8 mouse cellular contexts compared by ENCODE assay signal in the genomic region with DNA sequence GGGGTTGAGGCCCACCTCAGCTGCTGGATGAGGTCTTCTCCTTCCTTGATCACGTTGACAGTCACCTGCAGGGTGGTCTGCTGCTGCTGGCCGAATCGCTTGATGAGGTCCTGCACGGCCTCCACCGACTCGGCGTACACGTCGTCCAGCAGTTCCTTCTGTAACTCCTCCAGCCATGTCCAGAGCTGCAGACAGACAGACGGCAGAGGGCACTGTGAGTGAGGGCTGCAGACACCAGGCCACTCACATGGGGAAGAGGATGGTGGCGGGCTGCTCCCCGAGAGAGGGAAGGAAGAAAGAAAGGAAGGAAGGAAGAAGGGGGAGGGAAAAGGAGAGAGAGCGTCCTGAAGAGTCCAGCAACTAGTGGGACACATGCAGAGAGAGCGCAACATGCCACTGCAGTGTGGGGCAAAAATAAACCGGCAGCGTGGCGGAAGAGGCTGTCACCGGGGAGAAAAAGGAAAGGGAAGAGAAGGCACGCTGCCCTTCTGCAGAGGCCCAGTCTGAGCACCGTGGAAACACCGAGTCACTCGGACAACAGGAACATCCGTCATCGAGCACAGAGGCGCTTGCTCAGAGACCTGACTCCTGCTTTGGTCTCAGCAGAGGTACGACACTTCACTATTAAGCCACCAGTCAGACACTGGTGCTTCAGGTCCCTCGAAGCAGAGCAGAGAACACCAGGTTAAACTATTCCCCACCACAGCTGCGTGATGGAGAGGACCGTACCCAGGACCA.
DNase-seq lines count a peak whose midpoint lies in the region; ATAC-seq and TF ChIP-seq lines count a peak whose summit lies in the region.

No protein-coding gene starts in this region.

- H3K79me2 ChIP-seq in macrophage (ENCODE audit: inconsistent target): peaks cover 6% of the 10 kb centered on the region; the same call in 1 of the 2 replicates

- no peak overlapping the region for H3K9ac ChIP-seq in hindbrain, embryonic 11.5 days (ENCODE audit: low read depth, low read length)
- H3K9ac ChIP-seq in embryonic facial prominence, embryonic 14.5 days (ENCODE audit: low read depth, low read length): 0 out of 2 replicates have a peak overlapping the region, but pooled peaks have one; percentile 2

- TF ChIP-seq CTCF in kidney, adult 2 months (conservative IDR thresholded peaks at IDR 0.05; ENCODE audit: insufficient read depth, insufficient read length, low read depth, low read length): 0 out of 2 replicates have a peak, but pooled peaks have one; percentile 14

- H3K9me3 ChIP-seq in hindbrain, embryonic 10.5 days: no peaks in the 10 kb centered on the region
- H3K9me3 ChIP-seq in hindbrain, embryonic 11.5 days (ENCODE audit: control insufficient read depth, low read length): no peaks in the 10 kb centered on the region
- H3K9me3 ChIP-seq in embryonic facial prominence, embryonic 14.5 days (ENCODE audit: control insufficient read depth, low read length): no peaks in the 10 kb centered on the region

- H3K4me1 ChIP-seq in hindbrain, embryonic 10.5 days (replicated peaks): peaks cover 17% of the 10 kb centered on the region
- H3K4me1 ChIP-seq in hindbrain, embryonic 11.5 days (replicated peaks; ENCODE audit: control insufficient read depth, insufficient read depth, low read length): no peaks in the 10 kb centered on the region
- no peaks in the 10 kb centered on the region for H3K4me1 ChIP-seq in embryonic facial prominence, embryonic 14.5 days (ENCODE audit: control insufficient read depth, insufficient read depth, low read length)
- H3K4me1 ChIP-seq in kidney, adult 2 months (ENCODE audit: control insufficient read depth, insufficient read depth, low read length): no peaks in the 10 kb centered on the region

- no peak for DNase-seq in hindbrain, embryonic 10.5 days (ENCODE audit: low spot score)
- DNase-seq in hindbrain, embryonic 11.5 days (ENCODE audit: low spot score): no peak
- DNase-seq in embryonic facial prominence, embryonic 14.5 days (ENCODE audit: low spot score): peak; percentile 19
- peak; percentile 49 for DNase-seq in kidney, adult 2 months
- no peak for DNase-seq in retina, embryonic 14.5 days (ENCODE audit: low spot score)
- no peak for DNase-seq in cerebellum, postnatal 36 days
- DNase-seq in gastrocnemius, adult 8-10 months (ENCODE audit: low spot score in 2 of 2): no peak

- no peak for ATAC-seq in hindbrain, embryonic 11.5 days (ENCODE audit: low FRiP score)
- no peak for ATAC-seq in embryonic facial prominence, embryonic 14.5 days (ENCODE audit: low read depth)

- no peak overlapping the region for H3K4me2 ChIP-seq in hindbrain, embryonic 11.5 days (replicated peaks; ENCODE audit: low read depth, low read length)
- H3K4me2 ChIP-seq in embryonic facial prominence, embryonic 14.5 days (ENCODE audit: low read depth, low read length): no peak overlapping the region

- H3K4me3 ChIP-seq in hindbrain, embryonic 10.5 days: no peak overlapping the region
- H3K4me3 ChIP-seq in hindbrain, embryonic 11.5 days (ENCODE audit: low read depth, low read length): no peak overlapping the region
- no peak overlapping the region for H3K4me3 ChIP-seq in embryonic facial prominence, embryonic 14.5 days (ENCODE audit: low read depth, low read length)
- H3K4me3 ChIP-seq in kidney, adult 2 months (ENCODE audit: insufficient read depth, low read depth, low read length): peak overlapping the region; percentile 18; the same call in 1 of the 2 replicates
- peak overlapping the region; percentile 12; the same call in 1 of the 2 replicates for H3K4me3 ChIP-seq in macrophage (ENCODE audit: inconsistent target)

- H3K36me3 ChIP-seq in hindbrain, embryonic 10.5 days: peaks cover 80% of the 10 kb centered on the region
- no peaks in the 10 kb centered on the region for H3K36me3 ChIP-seq in hindbrain, embryonic 11.5 days (ENCODE audit: control insufficient read depth, insufficient read depth, low read length)
- H3K36me3 ChIP-seq in embryonic facial prominence, embryonic 14.5 days (ENCODE audit: control insufficient read depth, insufficient read depth, low read length): peaks cover 52% of the 10 kb centered on the region
- H3K36me3 ChIP-seq in kidney, adult 2 months (ENCODE audit: control insufficient read depth, insufficient read depth, low read length): peaks cover 2% of the 10 kb centered on the region; the same call in 1 of the 2 replicates
- peaks cover 46% of the 10 kb centered on the region for H3K36me3 ChIP-seq in macrophage (ENCODE audit: inconsistent target)

- no peak for TF ChIP-seq POLR2A in kidney, adult 2 months (IDR thresholded peaks at IDR 0.05; ENCODE audit: low read depth, low read length)

- peak overlapping the region; percentile 24; the same call in 1 of the 2 replicates for H3K27ac ChIP-seq in hindbrain, embryonic 10.5 days
- H3K27ac ChIP-seq in hindbrain, embryonic 11.5 days (ENCODE audit: low read depth, low read length): no peak overlapping the region
- no peak overlapping the region for H3K27ac ChIP-seq in embryonic facial prominence, embryonic 14.5 days (replicated peaks; ENCODE audit: low read depth, low read length)
- no peak overlapping the region for H3K27ac ChIP-seq in kidney, adult 2 months (ENCODE audit: insufficient read depth, low read depth, low read length)
- peak overlapping the region; percentile 38 for H3K27ac ChIP-seq in macrophage

- 59% methylated on average over 29 of the region's 29 CpGs for WGBS in hindbrain, embryonic 10.5 days
- WGBS in hindbrain, embryonic 11.5 days: 53% methylated on average over 29 of the region's 29 CpGs
- whole genome bisulfite sequencing in embryonic facial prominence, embryonic 14.5 days: 61% methylated on average over 28 of the region's 29 CpGs
- WGBS in kidney, adult 2 months: 59% methylated on average over 29 of the region's 29 CpGs
- WGBS in macrophage (ENCODE audit: missing documents): 6% methylated on average over 29 of the region's 29 CpGs

- H3K27me3 ChIP-seq in hindbrain, embryonic 10.5 days (ENCODE audit: insufficient read depth, poor library complexity, severe bottlenecking): no peaks in the 10 kb centered on the region
- no peaks in the 10 kb centered on the region for H3K27me3 ChIP-seq in hindbrain, embryonic 11.5 days (ENCODE audit: control insufficient read depth, insufficient read depth, low read length)
- H3K27me3 ChIP-seq in embryonic facial prominence, embryonic 14.5 days (replicated peaks; ENCODE audit: control insufficient read depth, insufficient read depth, low read length): no peaks in the 10 kb centered on the region
- H3K27me3 ChIP-seq in kidney, adult 2 months (replicated peaks; ENCODE audit: control insufficient read depth, insufficient read depth, low read length): no peaks in the 10 kb centered on the region

Comparison
In these comparisons a context has a peak if more than half of its experiments do, and no peak if none do; other contexts are left out.
1. H3K27ac ChIP-seq: peak in hindbrain, embryonic 10.5 days (single experiment) and macrophage (single experiment); none in hindbrain, embryonic 11.5 days (single experiment), embryonic facial prominence, embryonic 14.5 days (single experiment) and kidney, adult 2 months (single experiment).
2. DNase-seq: peak in embryonic facial prominence, embryonic 14.5 days (single experiment) and kidney, adult 2 months (single experiment); none in hindbrain, embryonic 10.5 days (single experiment), hindbrain, embryonic 11.5 days (single experiment), retina, embryonic 14.5 days (single experiment), cerebellum, postnatal 36 days (0 of 2) and gastrocnemius, adult 8-10 months (0 of 2).
3. H3K4me3 ChIP-seq: peak in kidney, adult 2 months (single experiment) and macrophage (single experiment); none in hindbrain, embryonic 10.5 days (single experiment), hindbrain, embryonic 11.5 days (single experiment) and embryonic facial prominence, embryonic 14.5 days (single experiment).